ENCODE assay signal across 27 mouse cellular contexts in the genomic region with DNA sequence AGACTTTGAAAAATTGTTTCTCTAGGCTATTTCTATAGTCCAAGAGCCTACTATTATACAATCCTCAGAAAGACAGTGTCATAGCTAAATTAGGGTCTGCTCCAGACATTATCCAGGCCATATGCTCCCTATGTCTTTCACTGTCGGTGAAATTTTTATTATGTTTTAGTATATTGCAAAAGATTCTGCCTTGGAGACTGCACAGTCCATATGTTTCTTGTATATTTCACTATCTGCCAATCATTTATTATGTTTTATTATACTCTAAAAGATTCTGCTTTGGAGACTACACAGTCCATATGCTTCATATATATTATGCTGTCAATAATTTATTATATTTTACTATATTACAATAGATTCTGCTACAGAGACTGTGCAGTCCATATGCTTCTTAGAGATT.
"Had no signal": no experiment of that assay in that cellular context is flagged by ENCODE, and none has a peak within 500 bp of the region (broad histone marks: within the 10 kb centered on the region; RNA-seq: fewer than 3 reads in every experiment).

No protein-coding gene starts in this region.

- ATAC-seq: hindbrain, embryonic 16.5 days; inflammation-experienced regulatory T-cells, adult 6 months; intestine, embryonic 15.5 days; intestine, postnatal 0 days; liver, embryonic 12.5 days had no signal

- DNase-seq: gastrocnemius, postnatal 14 days; gastrocnemius, postnatal 36 days; heart, adult 18-20 months; heart, postnatal 10 days; heart, postnatal 4 days; kidney, adult 18-20 months; kidney, adult 8-10 months; kidney, postnatal 10 days; kidney, postnatal 25 days; kidney, postnatal 4 days; layer of hippocampus, postnatal 36 days; left cerebral cortex, postnatal 4 days; lung, adult 18-20 months had no signal

- H3K9me3 ChIP-seq: heart, embryonic 10.5 days; heart, embryonic 12.5 days; hindbrain, embryonic 10.5 days; hindbrain, embryonic 12.5 days; intestine, embryonic 15.5 days; limb, embryonic 13.5 days; limb, embryonic 15.5 days; liver, embryonic 12.5 days had no signal

- H3K27ac ChIP-seq: heart, embryonic 10.5 days; hindbrain, embryonic 10.5 days; hindbrain, embryonic 12.5 days; hindbrain, embryonic 14.5 days; intestine, embryonic 15.5 days; layer of hippocampus, adult 2 months; limb, embryonic 13.5 days; limb, embryonic 15.5 days; liver, embryonic 12.5 days; liver, embryonic 14.5 days had no signal

- H3K4me2 ChIP-seq: heart, embryonic 12.5 days; hindbrain, embryonic 12.5 days; hindbrain, embryonic 14.5 days; intestine, embryonic 15.5 days; limb, embryonic 13.5 days; limb, embryonic 15.5 days; liver, embryonic 12.5 days had no signal

- H3K27me3 ChIP-seq: heart, embryonic 12.5 days; hindbrain, embryonic 12.5 days; intestine, embryonic 15.5 days; limb, embryonic 13.5 days; limb, embryonic 15.5 days; liver, embryonic 12.5 days had no signal

- H3K4me1 ChIP-seq: heart, embryonic 10.5 days; heart, embryonic 12.5 days; hindbrain, embryonic 10.5 days; hindbrain, embryonic 12.5 days; intestine, embryonic 15.5 days; limb, embryonic 13.5 days; limb, embryonic 15.5 days; liver, embryonic 12.5 days had no signal

- H3K36me3 ChIP-seq: heart, embryonic 10.5 days; heart, embryonic 12.5 days; hindbrain, embryonic 10.5 days; hindbrain, embryonic 12.5 days; intestine, embryonic 15.5 days; limb, embryonic 13.5 days; limb, embryonic 15.5 days; liver, embryonic 12.5 days had no signal

- H3K9ac ChIP-seq: heart, embryonic 12.5 days; hindbrain, embryonic 12.5 days; hindbrain, embryonic 14.5 days; intestine, embryonic 15.5 days; limb, embryonic 13.5 days; limb, embryonic 15.5 days; liver, embryonic 12.5 days; liver, embryonic 14.5 days had no signal

- H3K4me3 ChIP-seq: heart, embryonic 10.5 days; heart, embryonic 12.5 days; hindbrain, embryonic 10.5 days; hindbrain, embryonic 12.5 days; intestine, embryonic 15.5 days; layer of hippocampus, adult 2 months; limb, embryonic 13.5 days; limb, embryonic 15.5 days; liver, embryonic 12.5 days had no signal
